Mouse (Mus musculus) gastrocnemius, postnatal 10 days (tissue): ENCODE data around the gene Hpcal4. TPM values are rescaled to one million over a fixed set of nuclear protein-coding genes. Genes with fewer than 3 reads are reported as not detected.

ENCODE experiments used
- DNase-seq: peaks from one replicate; pipeline ENCODE4 v3.0.0; 2021; ENCODE audit warnings: mixed read lengths
- total RNA-seq, 2 experiments: library from RNA; stranded (reverse); gene quantifications; 2 replicates each; pipeline ENCODE4 v1.2.3; 2021

Hpcal4 gene
- total RNA-seq, 2 experiments from 2014 or later: 0.38 to 0.59 TPM

GRCm38 (mm10) chr4:123201186-123202093, 18.4 kb downstream of the Hpcal4 start, which contains the start of gene Nt5c1a:
Nt5c1a (plus strand) TSS chr4:123201504.
- peak; percentile 47 for DNase-seq

DNA sequence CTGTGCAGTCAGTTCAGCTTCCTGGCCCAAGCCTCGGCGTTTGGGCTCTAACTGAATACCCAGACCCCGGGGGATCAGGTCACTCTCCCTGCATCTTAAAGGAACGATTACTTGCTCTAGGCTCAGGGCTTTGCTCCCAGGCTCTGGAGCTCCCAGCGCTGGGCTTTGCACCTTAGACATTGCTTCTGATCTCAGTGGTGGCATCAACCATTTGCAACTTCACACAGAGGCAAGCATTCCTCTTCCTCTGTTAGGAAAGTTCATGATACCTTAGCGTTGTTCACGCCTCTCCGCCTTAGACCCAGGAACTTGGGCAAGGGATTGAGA, 19.0 kb downstream of the Hpcal4 start:
- DNase-seq: no peak

GRCm38 (mm10) chr4:123207337-123207736, 24.3 kb downstream of the Hpcal4 start:
- no peak for DNase-seq

DNA sequence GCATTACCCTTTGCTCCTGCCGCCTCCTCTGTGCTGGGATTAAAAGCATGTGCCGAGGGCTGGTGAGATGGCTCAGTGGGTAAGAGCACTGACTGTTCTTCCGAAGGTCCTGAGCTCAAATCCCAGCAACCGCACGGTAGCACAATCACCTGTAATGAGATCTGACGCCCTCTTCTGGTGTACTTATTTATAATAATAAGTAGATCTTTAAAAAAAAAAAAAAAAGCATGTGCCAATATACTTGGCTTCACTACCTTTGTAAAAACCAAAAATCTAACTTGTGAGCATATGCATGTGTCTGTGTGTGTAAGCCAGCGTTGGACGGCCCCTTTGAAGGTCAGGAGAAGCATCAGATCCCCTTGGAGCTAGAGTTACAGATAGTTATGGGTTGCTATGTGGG, 28.0 kb downstream of the Hpcal4 start:
- no peak for DNase-seq

DNA sequence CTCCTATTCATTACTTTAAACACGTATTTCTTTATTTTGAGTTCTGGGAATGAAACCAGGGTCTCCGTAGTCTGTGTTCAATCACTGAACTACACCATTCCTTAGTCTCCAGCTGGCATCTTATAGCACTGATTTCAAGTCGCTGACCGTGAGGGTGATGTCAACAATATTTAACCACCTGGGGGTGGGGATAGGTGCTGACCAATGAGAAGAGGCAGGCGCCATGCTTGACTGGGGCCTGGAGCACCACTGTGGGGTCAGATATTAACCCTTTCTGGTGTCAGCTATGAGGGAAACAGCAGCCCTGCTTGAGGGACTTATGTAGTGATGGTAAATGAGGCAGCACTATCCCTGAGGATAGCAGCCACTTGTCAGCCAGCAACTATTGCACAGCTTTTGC, 28.4 kb downstream of the Hpcal4 start:
- DNase-seq: no peak

- no peak for DNase-seq
Observed at GRCm38 (mm10) chr4:123212330-123212729, 29.3 kb downstream of the Hpcal4 start.

DNA sequence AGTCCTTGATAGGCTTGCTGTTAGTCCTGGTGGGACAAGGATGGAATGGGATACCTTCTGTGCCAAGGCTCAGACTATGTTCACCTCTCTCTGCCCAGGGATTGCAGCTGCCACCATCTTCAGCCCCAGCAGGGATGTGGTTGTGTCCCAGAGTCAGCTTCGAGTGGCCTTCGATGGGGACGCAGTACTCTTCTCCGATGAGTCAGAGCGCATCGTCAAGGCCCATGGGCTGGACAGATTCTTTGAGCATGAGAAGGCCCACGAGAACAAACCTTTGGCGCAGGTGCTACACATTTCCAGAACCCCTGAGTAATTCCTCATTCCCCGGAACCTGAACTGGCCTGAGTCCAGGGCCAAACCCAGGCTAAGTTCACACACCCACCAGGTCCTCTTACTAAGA, 30.9 kb downstream of the Hpcal4 start:
- DNase-seq: no peak

GRCm38 (mm10) chr4:123215367-123215766, 32.3 kb downstream of the Hpcal4 start:
- no peak for DNase-seq

DNA sequence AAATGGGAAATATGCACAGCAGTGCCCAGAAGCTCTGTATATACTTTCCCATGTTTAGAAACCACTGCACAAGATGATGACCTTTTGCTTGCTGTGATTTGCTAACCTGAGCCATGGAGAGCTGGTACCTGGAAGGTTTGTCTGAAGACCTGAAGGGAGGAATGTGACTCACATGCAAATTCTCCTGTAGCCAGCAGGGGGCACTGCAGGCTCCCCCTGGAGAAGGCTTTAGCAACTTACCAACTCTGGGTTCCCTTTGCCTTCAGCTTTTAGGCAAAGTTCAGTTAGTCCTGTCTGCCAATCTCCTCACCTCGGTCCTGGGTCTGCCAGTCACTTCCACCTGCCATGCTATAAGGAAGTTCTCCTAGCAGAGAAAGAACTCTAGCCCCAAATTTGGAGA, 33.8 kb downstream of the Hpcal4 start:
- DNase-seq: peak; percentile 48

DNA sequence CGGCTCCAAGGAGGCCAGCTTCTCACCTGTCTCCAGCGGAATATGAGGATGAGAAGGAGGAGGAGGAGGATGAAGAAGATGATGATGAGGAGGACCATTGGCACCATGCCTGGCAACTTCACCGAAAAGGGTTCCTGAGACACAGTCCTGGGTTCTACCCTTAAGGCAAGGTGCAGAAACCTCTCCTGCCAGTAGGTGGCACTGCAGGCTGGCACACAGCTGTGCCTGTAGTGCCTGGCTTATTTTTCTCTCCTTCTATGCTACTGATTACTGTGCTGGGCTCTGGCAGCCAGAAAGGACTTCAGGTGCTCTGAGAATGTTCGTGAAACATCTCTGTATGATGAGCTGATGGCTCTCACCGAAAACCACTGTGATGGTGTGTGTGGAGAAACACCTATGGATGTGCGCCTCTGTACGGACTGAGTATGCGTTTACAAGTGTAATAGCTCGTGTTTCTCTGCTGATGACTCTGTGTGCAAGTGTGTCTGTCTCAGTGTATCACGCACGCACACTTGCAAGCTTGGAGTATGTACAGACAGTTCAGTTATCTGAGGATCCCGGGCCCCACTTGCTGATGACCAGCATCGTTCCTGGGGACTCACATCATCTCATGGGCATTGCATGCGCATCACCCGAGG, 36.8 kb downstream of the Hpcal4 start:
- peak; percentile 85 for DNase-seq

GRCm38 (mm10) chr4:123220637-123221036, 37.6 kb downstream of the Hpcal4 start:
- no peak for DNase-seq

GRCm38 (mm10) chr4:123223309-123223708, 40.3 kb downstream of the Hpcal4 start:
- no peak for DNase-seq

DNA sequence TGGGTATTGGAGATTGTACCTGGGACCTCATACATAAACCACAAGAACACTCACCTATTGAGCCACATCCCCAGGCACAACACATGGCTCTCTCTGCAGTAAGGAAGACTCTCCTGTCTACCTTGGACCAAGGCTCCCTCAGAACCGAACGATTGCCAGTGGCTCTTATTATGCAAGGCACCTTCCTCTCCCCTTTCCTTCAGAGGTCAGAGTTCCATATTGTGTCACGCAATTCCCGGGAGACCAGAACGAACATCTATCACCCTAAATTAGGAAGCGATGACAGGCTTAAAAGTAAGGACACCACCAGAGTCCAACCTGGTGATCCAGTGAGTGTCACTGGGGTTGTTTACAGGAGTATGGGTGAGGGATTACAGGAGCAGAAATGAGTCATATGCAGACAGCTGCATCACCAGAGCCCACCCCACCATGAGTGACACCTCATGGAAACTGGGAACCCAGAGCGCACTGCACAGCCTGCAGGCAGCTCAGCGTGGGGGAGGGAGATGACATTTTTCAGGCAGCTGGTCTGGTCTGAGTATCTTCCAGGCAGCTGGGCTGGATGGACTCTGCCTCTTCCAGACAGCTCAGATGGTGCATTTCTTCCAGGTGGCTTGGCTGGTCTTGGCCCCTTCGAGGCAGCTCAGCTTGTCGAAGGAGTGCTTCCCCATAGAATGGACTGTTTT, 42.8 kb downstream of the Hpcal4 start:
- DNase-seq: peak; percentile 50

DNA sequence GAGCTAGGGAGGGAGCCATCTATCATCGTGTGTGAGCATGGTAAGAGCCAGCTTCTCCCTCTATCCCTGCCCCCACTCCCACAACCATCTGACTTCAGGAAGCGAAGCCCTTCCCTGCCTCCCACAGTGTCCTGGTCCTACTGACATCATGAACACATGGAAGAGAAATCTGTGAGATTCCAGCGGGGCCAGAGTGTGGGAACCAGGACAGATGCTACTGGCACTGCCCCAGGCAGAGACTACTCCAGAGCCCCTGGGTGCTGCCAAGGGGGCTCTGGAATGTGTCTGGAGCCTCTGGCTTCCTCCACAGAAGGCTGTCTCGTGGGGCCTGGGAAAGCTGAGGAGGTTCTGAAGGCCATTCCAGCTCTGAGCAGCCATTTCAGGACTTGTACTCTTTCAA, 44.7 kb downstream of the Hpcal4 start:
- peak; percentile 72 for DNase-seq

- peak; percentile 57 for DNase-seq
Observed at GRCm38 (mm10) chr4:123228270-123228669, 45.2 kb downstream of the Hpcal4 start.

DNA sequence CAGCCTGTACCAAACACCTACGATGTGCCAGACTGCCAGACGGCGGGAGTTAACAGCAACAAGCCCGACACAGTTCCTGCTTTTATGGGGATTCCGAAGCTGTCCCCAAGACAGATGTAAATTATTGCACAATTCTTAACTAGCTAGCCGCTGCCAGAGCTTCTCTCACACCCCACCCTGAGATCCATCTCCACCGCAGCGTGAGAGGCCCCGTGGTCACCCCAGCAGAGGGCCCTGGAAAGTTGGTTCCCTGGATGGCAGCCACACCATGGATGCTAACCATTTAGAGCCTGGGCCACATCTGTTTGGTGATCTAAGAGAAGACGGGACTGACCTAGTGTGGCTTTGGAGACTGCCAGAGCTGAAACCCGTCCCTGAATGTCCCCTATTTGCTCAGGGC, 46.1 kb downstream of the Hpcal4 start:
- peak; percentile 44 for DNase-seq

GRCm38 (mm10) chr4:123232841-123233240, 49.8 kb downstream of the Hpcal4 start:
- DNase-seq: no peak

GRCm38 (mm10) chr4:123233492-123234084, 50.6 kb downstream of the Hpcal4 start, which contains the start of gene Heyl:
Heyl (plus strand) TSS chr4:123233556.
- DNase-seq: peak; percentile 74

GRCm38 (mm10) chr4:123235835-123236430, 52.9 kb downstream of the Hpcal4 start:
- DNase-seq: no peak

GRCm38 (mm10) chr4:123236431-123237031, 53.5 kb downstream of the Hpcal4 start:
- no peak for DNase-seq

- no peak for DNase-seq
Observed at GRCm38 (mm10) chr4:123237386-123238266, 54.6 kb downstream of the Hpcal4 start.
